ENCODE assay signal across 30 mouse cellular contexts in genomic region chr7:89304958-89305357, GRCm38 (mm10).
"Had no signal": no experiment of that assay in that cellular context is flagged by ENCODE, and none has a peak within 500 bp of the region (broad histone marks: within the 10 kb centered on the region; RNA-seq: fewer than 3 reads in every experiment).

No protein-coding gene starts in this region.

- H3K9ac ChIP-seq: limb, embryonic 12.5 days; limb, embryonic 13.5 days; limb, embryonic 15.5 days; liver, embryonic 12.5 days; liver, embryonic 13.5 days; liver, embryonic 14.5 days; liver, embryonic 15.5 days; liver, postnatal 0 days; lung, embryonic 14.5 days; lung, embryonic 15.5 days; midbrain, embryonic 12.5 days; midbrain, embryonic 13.5 days; midbrain, embryonic 15.5 days; neural tube, embryonic 12.5 days had no signal

- H3K36me3 ChIP-seq: liver, embryonic 13.5 days; liver, embryonic 15.5 days; midbrain, embryonic 13.5 days; neural tube, embryonic 12.5 days had no signal

- H3K4me3 ChIP-seq: left cerebral cortex, adult 2 months; limb, embryonic 10.5 days; limb, embryonic 12.5 days; limb, embryonic 13.5 days; limb, embryonic 15.5 days; liver, embryonic 12.5 days; liver, embryonic 13.5 days; liver, embryonic 15.5 days; lung, embryonic 15.5 days; megakaryocyte, embryonic 14.5 days; midbrain, embryonic 10.5 days; midbrain, embryonic 12.5 days; midbrain, embryonic 13.5 days; midbrain, embryonic 15.5 days; myocyte; neural tube, embryonic 12.5 days had no signal

- ATAC-seq: liver, embryonic 12.5 days; liver, postnatal 0 days; midbrain, embryonic 13.5 days; midbrain, embryonic 15.5 days; midbrain, embryonic 16.5 days had no signal

- H3K9me3 ChIP-seq: limb, embryonic 10.5 days; limb, embryonic 12.5 days; limb, embryonic 13.5 days; limb, embryonic 15.5 days; liver, embryonic 12.5 days; liver, embryonic 13.5 days; liver, embryonic 15.5 days; lung, embryonic 15.5 days; megakaryocyte, embryonic 14.5 days; midbrain, embryonic 10.5 days; midbrain, embryonic 12.5 days; midbrain, embryonic 13.5 days; midbrain, embryonic 15.5 days; neural tube, embryonic 12.5 days had no signal

- DNase-seq: left cerebral cortex, postnatal 4 days; liver; liver, embryonic 13.5 days; liver, postnatal 0 days; lung, adult 2 months; lung, embryonic 14.5 days; lung, postnatal 10 days; lung, postnatal 14 days; lung, postnatal 36 days; midbrain, embryonic 14.5 days had no signal

- H3K27me3 ChIP-seq: limb, embryonic 12.5 days; limb, embryonic 13.5 days; limb, embryonic 15.5 days; liver, embryonic 12.5 days; liver, embryonic 13.5 days; liver, embryonic 15.5 days; lung, embryonic 15.5 days; megakaryocyte, embryonic 14.5 days; midbrain, embryonic 12.5 days; midbrain, embryonic 13.5 days; midbrain, embryonic 15.5 days; neural tube, embryonic 12.5 days had no signal

- H3K4me1 ChIP-seq: limb, embryonic 12.5 days; limb, embryonic 13.5 days; limb, embryonic 15.5 days; midbrain, embryonic 10.5 days; midbrain, embryonic 12.5 days; midbrain, embryonic 13.5 days; midbrain, embryonic 15.5 days; neural tube, embryonic 12.5 days had no signal

- H3K27ac ChIP-seq: left cerebral cortex, adult 2 months; limb, embryonic 10.5 days; limb, embryonic 12.5 days; limb, embryonic 13.5 days; limb, embryonic 15.5 days; liver, embryonic 12.5 days; liver, embryonic 13.5 days; liver, embryonic 14.5 days; liver, embryonic 15.5 days; lung, embryonic 15.5 days; macrophage; midbrain, embryonic 10.5 days; midbrain, embryonic 12.5 days; midbrain, embryonic 13.5 days; midbrain, embryonic 15.5 days; neural tube, embryonic 12.5 days had no signal

- H3K4me2 ChIP-seq: limb, embryonic 12.5 days; limb, embryonic 13.5 days; limb, embryonic 15.5 days; liver, embryonic 11.5 days; liver, embryonic 12.5 days; liver, embryonic 13.5 days; liver, embryonic 15.5 days; lung, embryonic 14.5 days; lung, embryonic 15.5 days; midbrain, embryonic 11.5 days; midbrain, embryonic 12.5 days; midbrain, embryonic 13.5 days; midbrain, embryonic 15.5 days; neural tube, embryonic 12.5 days had no signal
